ENCODE assay signal across 8 mouse cellular contexts in the genomic region with DNA sequence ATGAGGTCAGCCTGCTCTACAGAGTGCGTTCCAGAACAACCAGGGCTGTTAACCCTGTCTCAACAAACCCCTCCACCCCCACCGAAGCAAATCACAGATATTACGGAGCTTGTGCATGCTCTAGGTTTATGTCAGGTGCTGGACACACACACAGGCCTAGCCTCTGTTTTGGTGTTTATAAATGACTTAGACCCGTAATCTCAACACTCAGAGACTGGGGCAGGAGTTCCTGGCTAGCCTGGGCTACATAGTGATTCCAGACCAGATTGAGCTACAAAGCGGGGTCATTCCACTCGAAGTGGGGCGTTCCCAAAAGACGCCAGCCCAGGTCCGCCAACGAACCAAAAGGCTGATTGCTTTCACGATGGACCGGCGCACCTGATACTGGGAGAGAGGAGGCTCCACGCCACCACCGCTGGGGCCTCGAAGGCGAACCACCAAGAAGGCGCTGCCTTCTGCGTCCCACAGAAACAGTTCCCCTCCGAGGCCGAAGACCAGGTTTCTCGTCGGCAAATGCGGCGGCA. TPM values are rescaled to one million over a fixed set of nuclear protein-coding genes. Genes with fewer than 3 reads are reported as not detected.
DNase-seq lines count a peak whose midpoint lies in the region; ATAC-seq and TF ChIP-seq lines count a peak whose summit lies in the region.

No protein-coding gene starts in this region.

- peak overlapping the region; percentile 85 for H3K9ac ChIP-seq in limb, embryonic 15.5 days

- H3K4me2 ChIP-seq in limb, embryonic 15.5 days: peak overlapping the region; percentile 71

- H3K36me3 ChIP-seq in kidney, adult 2 months (ENCODE audit: control insufficient read depth, insufficient read depth, low read length): peaks cover 8% of the 10 kb centered on the region
- peaks cover 58% of the 10 kb centered on the region for H3K36me3 ChIP-seq in forebrain, embryonic 10.5 days (replicated peaks)
- peaks cover 41% of the 10 kb centered on the region for H3K36me3 ChIP-seq in limb, embryonic 15.5 days
- peaks cover 22% of the 10 kb centered on the region for H3K36me3 ChIP-seq in small intestine, adult 2 months (ENCODE audit: control insufficient read depth, insufficient read depth, low read length)

- no peaks in the 10 kb centered on the region for H3K9me3 ChIP-seq in forebrain, embryonic 10.5 days
- no peaks in the 10 kb centered on the region for H3K9me3 ChIP-seq in limb, embryonic 15.5 days

- TF ChIP-seq POLR2A in kidney, adult 2 months (IDR thresholded peaks at IDR 0.05; ENCODE audit: low read depth, low read length): no peak
- no peak for TF ChIP-seq POLR2A in small intestine, adult 2 months (IDR thresholded peaks at IDR 0.05; ENCODE audit: low read depth, low read length)

- no peak for TF ChIP-seq CTCF in kidney, adult 2 months (conservative IDR thresholded peaks at IDR 0.05; ENCODE audit: insufficient read depth, insufficient read length, low read depth, low read length)
- no peak for TF ChIP-seq CTCF in small intestine, adult 2 months (IDR thresholded peaks at IDR 0.05; ENCODE audit: extremely low read depth, insufficient read length, insufficient replicate concordance, low read depth, low read length)

- no peaks in the 10 kb centered on the region for H3K27me3 ChIP-seq in kidney, adult 2 months (replicated peaks; ENCODE audit: control insufficient read depth, insufficient read depth, low read length)
- no peaks in the 10 kb centered on the region for H3K27me3 ChIP-seq in forebrain, embryonic 10.5 days (ENCODE audit: poor library complexity, severe bottlenecking)
- no peaks in the 10 kb centered on the region for H3K27me3 ChIP-seq in limb, embryonic 15.5 days
- H3K27me3 ChIP-seq in small intestine, adult 2 months (ENCODE audit: control insufficient read depth, insufficient read depth, low read length): no peaks in the 10 kb centered on the region

- no peak for ATAC-seq in limb, embryonic 15.5 days (ENCODE audit: insufficient number of reproducible peaks, low FRiP score, low TSS enrichment, low read depth)

- H3K27ac ChIP-seq in kidney, adult 2 months (ENCODE audit: insufficient read depth, low read depth, low read length): peak overlapping the region; percentile 56
- H3K27ac ChIP-seq in forebrain, embryonic 10.5 days: peak overlapping the region; percentile 95
- H3K27ac ChIP-seq in limb, embryonic 15.5 days: peak overlapping the region; percentile 92
- peak overlapping the region; percentile 76 for H3K27ac ChIP-seq in small intestine, adult 2 months (ENCODE audit: insufficient read depth, low read depth, low read length)

- H3K4me3 ChIP-seq in kidney, adult 2 months (ENCODE audit: insufficient read depth, low read depth, low read length): peak overlapping the region; percentile 97
- peak overlapping the region; percentile 92 for H3K4me3 ChIP-seq in forebrain, embryonic 10.5 days
- H3K4me3 ChIP-seq in limb, embryonic 15.5 days: peak overlapping the region; percentile 82
- H3K4me3 ChIP-seq in small intestine, adult 2 months (ENCODE audit: low read depth, low read length): peak overlapping the region; percentile 85

- WGBS in kidney, adult 2 months: under 1% methylated on average over 25 of the region's 25 CpGs
- 1% methylated on average over 25 of the region's 25 CpGs for WGBS in forebrain, embryonic 10.5 days
- WGBS in limb, embryonic 15.5 days: under 1% methylated on average over 25 of the region's 25 CpGs
- WGBS in small intestine, adult 2 months: under 1% methylated on average over 25 of the region's 25 CpGs

- H3K4me1 ChIP-seq in kidney, adult 2 months (ENCODE audit: control insufficient read depth, insufficient read depth, low read length): peaks cover 8% of the 10 kb centered on the region; the same call in 1 of the 2 replicates
- H3K4me1 ChIP-seq in forebrain, embryonic 10.5 days: peaks cover 26% of the 10 kb centered on the region
- H3K4me1 ChIP-seq in limb, embryonic 15.5 days: peaks cover 16% of the 10 kb centered on the region
- H3K4me1 ChIP-seq in small intestine, adult 2 months (ENCODE audit: control insufficient read depth, insufficient read depth, insufficient read length, low read length): peaks cover 7% of the 10 kb centered on the region

- no peak for DNase-seq in kidney, adult 2 months
- DNase-seq in kidney, adult 9 months: no peak
- DNase-seq in NIH3T3 (ENCODE audit: low read depth): peak; percentile 44
- DNase-seq in forebrain, embryonic 10.5 days (ENCODE audit: extremely low spot score, low spot score): no peak
- no peak for DNase-seq in spleen, adult 18-20 months
- no peak for DNase-seq in left cerebral cortex, adult 18-20 months (ENCODE audit: low spot score in 2 of 2)

RNA-seq across cellular contexts. Expression of a gene that starts 0.4 kb away (rescaled TPM):
- 23.0 and 23.7 TPM in 2 replicates for polyA plus RNA-seq in kidney, adult 2 months (2012; rRNA removed)
- polyA plus RNA-seq in forebrain, embryonic 10.5 days (2016; fragmentation: Nextera tagmentation; extraction: Ambion mirVana): 150 and 155 TPM in 2 replicates
- 103 and 115 TPM in 2 replicates for polyA plus RNA-seq in limb, embryonic 15.5 days (2015; fragmentation: Nextera tagmentation; extraction: Ambion mirVana)
- 4.3 and 7.6 TPM in 2 replicates for polyA plus RNA-seq in small intestine, adult 2 months (2012; rRNA removed)
- total RNA-seq in left cerebral cortex, adult 18-20 months (2021): 10 to 100 TPM; 52.0 to 52.5 TPM

RNA-seq across cellular contexts. Expression of a gene that starts 0.7 kb away (rescaled TPM):
- polyA plus RNA-seq in kidney, adult 2 months (2012; rRNA removed): 55.3 and 57.2 TPM in 2 replicates
- 83.8 and 93.9 TPM in 2 replicates for polyA plus RNA-seq in forebrain, embryonic 10.5 days (2016; fragmentation: Nextera tagmentation; extraction: Ambion mirVana)
- polyA plus RNA-seq in limb, embryonic 15.5 days (2015; fragmentation: Nextera tagmentation; extraction: Ambion mirVana): 69.1 and 71.5 TPM in 2 replicates
- polyA plus RNA-seq in small intestine, adult 2 months (2012; rRNA removed): 6.5 and 8.1 TPM in 2 replicates
- 10 to 100 TPM; 39.6 to 42.2 TPM for total RNA-seq in left cerebral cortex, adult 18-20 months (2021)

RNA-seq across cellular contexts. Expression of a gene that starts 13.5 kb away (rescaled TPM):
- 111 and 138 TPM in 2 replicates for polyA plus RNA-seq in kidney, adult 2 months (2012; rRNA removed)
- 366 and 369 TPM in 2 replicates for polyA plus RNA-seq in forebrain, embryonic 10.5 days (2016; fragmentation: Nextera tagmentation; extraction: Ambion mirVana)
- polyA plus RNA-seq in limb, embryonic 15.5 days (2015; fragmentation: Nextera tagmentation; extraction: Ambion mirVana): 197 and 200 TPM in 2 replicates
- polyA plus RNA-seq in small intestine, adult 2 months (2012; rRNA removed): 125 and 165 TPM in 2 replicates
- 10 to 100 TPM; 96.4 to 97.1 TPM for total RNA-seq in left cerebral cortex, adult 18-20 months (2021)

RNA-seq across cellular contexts. Expression of a gene that starts 34.9 kb away (rescaled TPM):
- polyA plus RNA-seq in kidney, adult 2 months (2012; rRNA removed): 14.9 and 21.7 TPM in 2 replicates
- 27.5 and 28.6 TPM in 2 replicates for polyA plus RNA-seq in forebrain, embryonic 10.5 days (2016; fragmentation: Nextera tagmentation; extraction: Ambion mirVana)
- polyA plus RNA-seq in limb, embryonic 15.5 days (2015; fragmentation: Nextera tagmentation; extraction: Ambion mirVana): 15.9 and 17.1 TPM in 2 replicates
- polyA plus RNA-seq in small intestine, adult 2 months (2012; rRNA removed): 3.9 and 8.2 TPM in 2 replicates
- 10 to 100 TPM; 25.9 to 27.0 TPM for total RNA-seq in left cerebral cortex, adult 18-20 months (2021)

RNA-seq across cellular contexts. Expression of a gene that starts 50.1 kb away (rescaled TPM):
- polyA plus RNA-seq in kidney, adult 2 months (2012; rRNA removed): 2.2 and 4.1 TPM in 2 replicates
- 67.8 and 73.9 TPM in 2 replicates for polyA plus RNA-seq in forebrain, embryonic 10.5 days (2016; fragmentation: Nextera tagmentation; extraction: Ambion mirVana)
- 40.8 and 43.3 TPM in 2 replicates for polyA plus RNA-seq in limb, embryonic 15.5 days (2015; fragmentation: Nextera tagmentation; extraction: Ambion mirVana)
- polyA plus RNA-seq in small intestine, adult 2 months (2012; rRNA removed): 0.30 and 1.5 TPM in 2 replicates
- total RNA-seq in left cerebral cortex, adult 18-20 months (2021): 10 to 100 TPM; 20.4 to 20.8 TPM
